Mouse (Mus musculus) CH12.LX (cell line): ENCODE results near the gene Dthd1. TPM values are rescaled to one million over a fixed set of nuclear protein-coding genes. Genes with fewer than 3 reads are reported as not detected.

ENCODE experiments used
- DNase-seq: peaks from one replicate; pipeline ENCODE4 v3.0.0-alpha.2; 2013; ENCODE audit errors: extremely low read depth
- H3K27ac ChIP-seq: 2 replicates; pipeline ENCODE4 v1.5.1; 2012; ENCODE audit warnings: low read depth, mild to moderate bottlenecking, control low read depth, moderate library complexity; ENCODE audit not compliant: insufficient read depth
- H3K27me3 ChIP-seq: replicated peaks from 2 replicates; pipeline ENCODE3; 2012; ENCODE audit warnings: inconsistent platforms
- H3K36me3 ChIP-seq, 2 experiments: replicated peaks in 1 of 2; 2 replicates each; pipeline versions ENCODE3 to v1.6.1; 2012; ENCODE audit warnings: inconsistent platforms in 1 of 2, low read length in 1 of 2, mild to moderate bottlenecking in 1 of 2, mixed read lengths in 1 of 2, moderate library complexity in 1 of 2; ENCODE audit not compliant: control insufficient read depth in 1 of 2, insufficient read depth in 1 of 2
- H3K4me1 ChIP-seq, 2 experiments: 2 replicates each; pipeline ENCODE4 v1.6.1; 2012; ENCODE audit warnings: inconsistent platforms in 1 of 2, moderate library complexity in 1 of 2; ENCODE audit not compliant: insufficient read depth in 2 of 2, control insufficient read depth in 1 of 2
- H3K4me2 ChIP-seq: 2 replicates; pipeline ENCODE4 v1.6.1; 2012; ENCODE audit warnings: low read depth, mild to moderate bottlenecking, control low read depth; ENCODE audit not compliant: poor library complexity, insufficient read depth, severe bottlenecking
- H3K4me3 ChIP-seq, 3 experiments: fragments of 150-350 bp in 1 of 3; sonication (generic) in 1 of 3; replicated peaks in 1 of 3; 2 replicates each; pipeline versions ENCODE3 to v1.5.1; 2011 to 2012; ENCODE audit warnings: low read depth in 2 of 3, low read length in 2 of 3, mild to moderate bottlenecking in 2 of 3, moderate library complexity in 2 of 3, control low read depth in 1 of 3, improper control_type of control experiment in 1 of 3, inconsistent platforms in 1 of 3, mixed read lengths in 1 of 3; ENCODE audit not compliant: poor library complexity in 1 of 3
- H3K79me2 ChIP-seq: replicated peaks from 2 replicates; pipeline ENCODE4 v1.6.1; 2012; ENCODE audit warnings: mild to moderate bottlenecking, moderate library complexity; ENCODE audit not compliant: control insufficient read depth, poor library complexity, insufficient read depth, severe bottlenecking; ENCODE audit errors: extremely low read depth
- H3K9ac ChIP-seq: 2 replicates; pipeline ENCODE4 v1.6.1; 2012; ENCODE audit warnings: low read depth, mild to moderate bottlenecking, control low read depth, moderate library complexity; ENCODE audit not compliant: insufficient read depth
- H3K9me3 ChIP-seq: replicated peaks from 2 replicates; pipeline ENCODE3; 2012; ENCODE audit warnings: low read length, inconsistent platforms, mixed read lengths
- BHLHE40 ChIP-seq: IDR thresholded peaks from 2 replicates; pipeline ENCODE4 v1.6.1; 2011; ENCODE audit warnings: mild to moderate bottlenecking, low read depth, low read length, improper control_type of control experiment
- ELF1 ChIP-seq: IDR thresholded peaks from 2 replicates; pipeline ENCODE4 v1.6.1; 2014; ENCODE audit warnings: low read depth, mild to moderate bottlenecking, inconsistent platforms, low read length, improper control_type of control experiment
- IRF4 ChIP-seq: IDR thresholded peaks from 2 replicates; pipeline ENCODE4 v1.6.1; 2014; ENCODE audit warnings: low read depth, mild to moderate bottlenecking, inconsistent platforms, low read length, improper control_type of control experiment
- MEF2A ChIP-seq: IDR thresholded peaks from 2 replicates; pipeline ENCODE4 v1.6.1; 2014; ENCODE audit warnings: low read depth, mild to moderate bottlenecking, inconsistent platforms, low read length, improper control_type of control experiment, borderline replicate concordance
- NELFE ChIP-seq: IDR thresholded peaks from 2 replicates; pipeline ENCODE4 v1.6.1; 2011; ENCODE audit warnings: low read depth, low read length, improper control_type of control experiment
- NRF1 ChIP-seq: IDR thresholded peaks from 2 replicates; pipeline ENCODE4 v1.6.1; 2014; ENCODE audit warnings: low read depth, mild to moderate bottlenecking, inconsistent platforms, low read length, improper control_type of control experiment, moderate library complexity
- PAX5 ChIP-seq: IDR thresholded peaks from 2 replicates; pipeline ENCODE4 v1.6.1; 2012; ENCODE audit warnings: low read length, inconsistent platforms, mixed read lengths
- RCOR1 ChIP-seq: conservative IDR thresholded peaks from 2 replicates; pipeline ENCODE4 v1.6.1; 2012; ENCODE audit warnings: low read depth, mild to moderate bottlenecking, inconsistent platforms, low read length, improper control_type of control experiment
- SIN3A ChIP-seq: IDR thresholded peaks from 2 replicates; pipeline ENCODE4 v1.6.1; 2012; ENCODE audit warnings: low read length, improper control_type of control experiment, inconsistent platforms
- SMC3 ChIP-seq: IDR thresholded peaks from 2 replicates; pipeline ENCODE4 v1.6.1; 2011; ENCODE audit warnings: low read depth, low read length, improper control_type of control experiment
- TCF12 ChIP-seq: IDR thresholded peaks from 2 replicates; pipeline ENCODE4 v1.6.1; 2014; ENCODE audit warnings: low read depth, mild to moderate bottlenecking, inconsistent platforms, low read length, improper control_type of control experiment
- UBTF ChIP-seq: IDR thresholded peaks from 2 replicates; pipeline ENCODE4 v1.6.1; 2012; ENCODE audit warnings: low read depth, mild to moderate bottlenecking, inconsistent platforms, low read length, improper control_type of control experiment, moderate library complexity
- dilution Hi-C: fragments of 300-500 bp; cut with MboI; formaldehyde crosslinking; loops from 2 replicates; pipeline ENCODE4 v1.14.3; 2020; ENCODE audit warnings: low sequenced_read_pairs; ENCODE audit not compliant: extremely low pct_unique_long_range_greater_than_20kb, extremely low pct_ligation_motif_present
- in situ Hi-C: fragments of 300-500 bp; cut with MboI; formaldehyde crosslinking; loops from 3 replicates; pipeline ENCODE4 v1.14.3; 2019; ENCODE audit warnings: low sequenced_read_pairs, low pct_ligation_motif_present, low pct_unique_long_range_greater_than_20kb, mixed read lengths
- polyA plus RNA-seq: library from polyadenylated mRNA; unstranded; fragments of >175 nt; gene quantifications from 2 replicates; pipeline ENCODE4 v1.2.1, GENCODE M21; 2012; ENCODE audit warnings: low read depth; ENCODE audit not compliant: insufficient read length
- total RNA-seq, 2 experiments: library from RNA; depleted of rRNA; stranded (reverse); fragments of 300-350 nt in 1 of 2; fragments of >200 nt in 1 of 2; gene quantifications; 2 replicates each; pipeline ENCODE4 v1.2.3; 2012 to 2014

Dthd1 gene
- total and polyA plus RNA-seq, 3 experiments = not detected

DNA sequence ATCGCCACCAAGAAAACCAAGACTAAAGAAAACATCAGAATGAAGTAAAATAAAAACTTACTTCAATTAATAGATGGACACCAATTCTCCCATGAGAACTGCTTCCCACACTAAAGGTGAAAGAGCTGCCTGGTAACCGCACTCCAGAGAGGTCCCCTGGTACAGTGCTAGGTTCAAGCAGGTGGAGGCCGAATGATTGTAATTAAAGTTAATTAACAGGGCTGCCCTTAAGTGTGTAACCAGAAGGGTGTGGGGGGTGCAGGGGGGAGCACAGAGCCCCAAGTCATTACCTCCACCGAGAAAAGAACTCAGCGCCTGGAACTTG, 48.2 kb upstream of the Dthd1 start:
- no peak for DNase-seq
- Histone ChIP-seq H3K79me2 (0 out of 2 replicates have a peak, but pooled peaks cover 5% of the 10 kb centered on the region), H3K4me1 (peaks cover 11 to 41% of the 10 kb centered on the region in 2 experiments; a peak in 3 of 4 replicates), H3K4me2 (peak overlapping the region; percentile 23), H3K4me3 (peak overlapping the region; percentile 72 to 85 (median 73)), H3K36me3 (peaks cover 0 to 3% of the 10 kb centered on the region in 2 experiments), H3K9me3 (no peaks in the 10 kb centered on the region)
- in situ Hi-C loops = no loop called here
- TF ChIP-seq NELFE (no peak), IRF4 (0 out of 2 replicates have a peak, but pooled peaks have one; percentile 21), SMC3 (no peak)
- TF ChIP-seq, all 38 proteins: peak for 1
- dilution Hi-C loops = no loop called here
- H3K9ac ChIP-seq = peak overlapping the region; percentile 94
- no peak overlapping the region for H3K27ac ChIP-seq
- no peaks in the 10 kb centered on the region for H3K27me3 ChIP-seq

DNA sequence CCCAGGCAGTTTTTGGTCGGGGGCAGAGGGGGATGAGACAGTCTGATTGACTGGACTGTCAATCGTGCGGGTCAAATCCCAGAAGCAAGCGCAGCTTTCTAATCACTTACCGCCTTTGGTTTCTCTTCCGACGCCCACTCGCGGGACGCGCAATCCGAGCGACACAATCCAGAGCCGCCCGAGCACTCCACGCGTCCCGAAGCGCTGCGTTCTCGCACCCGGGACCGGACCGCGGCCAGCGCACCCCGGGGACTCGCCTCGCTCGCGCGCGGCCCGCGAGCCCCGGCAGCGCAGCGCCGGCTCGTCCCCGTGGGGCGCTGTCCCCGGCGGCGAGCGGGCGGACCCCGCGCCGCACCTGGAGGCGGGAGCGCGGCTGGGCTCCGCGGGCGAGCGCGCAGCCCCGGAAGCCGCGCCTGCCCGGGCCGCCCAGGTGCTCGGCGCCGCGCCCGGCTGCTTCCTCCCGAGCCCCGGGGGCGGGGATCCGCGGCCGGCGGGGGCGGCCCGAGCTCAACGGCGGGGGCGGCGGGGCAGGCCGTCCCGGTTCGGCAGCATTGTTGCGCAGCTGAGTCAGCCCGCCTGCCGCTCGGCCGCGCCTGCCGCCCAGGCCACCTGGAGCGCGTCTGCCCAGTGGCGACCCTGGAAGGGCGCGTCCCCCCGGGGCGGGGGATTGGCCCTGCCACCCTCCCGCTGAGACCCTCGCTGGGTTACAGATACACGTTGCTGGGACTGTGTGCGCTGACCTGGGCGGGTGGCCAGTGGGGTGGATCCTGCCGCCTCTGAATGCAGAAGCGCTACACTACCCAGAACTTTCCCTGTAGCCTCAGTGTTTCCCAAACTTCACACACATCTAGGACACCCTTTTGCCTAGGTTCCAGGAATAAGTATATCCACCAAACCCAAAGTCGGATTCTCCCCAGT, 47.6 kb upstream of the Dthd1 start, which contains the start of gene Arap2:
Arap2 (minus strand) TSS at position 376 of the 918 bp plus-strand sequence.
- H3K9ac ChIP-seq = peak within 1 kb of the TSS; percentile 94
- H3K79me2 ChIP-seq = 0 out of 2 replicates have a peak, but pooled peaks cover 5% of the 10 kb centered on the region
- in situ Hi-C loops = no loop called here
- TF ChIP-seq RCOR1 (no peak), SIN3A (no peak; the same call in 1 of the 2 replicates), NELFE (peak; percentile 43; the same call in 1 of the 2 replicates), MEF2A (0 out of 2 replicates have a peak, but pooled peaks have one; percentile 15), ELF1 (peak; percentile 65), BHLHE40 (no peak), TCF12 (peak; percentile 60; the same call in 1 of the 2 replicates), NRF1 (peak; percentile 65; the same call in 1 of the 2 replicates), UBTF (0 out of 2 replicates have a peak, but pooled peaks have one; percentile 50), PAX5 (no peak)
- TF ChIP-seq, all 38 proteins: peak for 6
- Histone ChIP-seq H3K27me3 (no peaks in the 10 kb centered on the region), H3K9me3 (no peaks in the 10 kb centered on the region), H3K4me1 (peaks cover 9 to 36% of the 10 kb centered on the region in 2 experiments; a peak in 3 of 4 replicates), H3K4me2 (peak within 1 kb of the TSS; percentile 82), H3K36me3 (peaks cover 0 to 3% of the 10 kb centered on the region in 2 experiments), H3K4me3 (peak within 1 kb of the TSS; percentile 72 to 85 (median 73)), H3K27ac (peak within 1 kb of the TSS; percentile 50)
- dilution Hi-C loops = no loop called here
- DNase-seq = peak; percentile 35
